Mouse (Mus musculus): ENCODE data around the gene Cnksr3. TPM values are rescaled to one million over a fixed set of nuclear protein-coding genes. Genes with fewer than 3 reads are reported as not detected.

The Cnksr3 gene
- polyA plus RNA-seq (2015; fragmentation: Nextera tagmentation; extraction: Ambion mirVana): 11.8 and 11.9 TPM in 2 replicates

DNA sequence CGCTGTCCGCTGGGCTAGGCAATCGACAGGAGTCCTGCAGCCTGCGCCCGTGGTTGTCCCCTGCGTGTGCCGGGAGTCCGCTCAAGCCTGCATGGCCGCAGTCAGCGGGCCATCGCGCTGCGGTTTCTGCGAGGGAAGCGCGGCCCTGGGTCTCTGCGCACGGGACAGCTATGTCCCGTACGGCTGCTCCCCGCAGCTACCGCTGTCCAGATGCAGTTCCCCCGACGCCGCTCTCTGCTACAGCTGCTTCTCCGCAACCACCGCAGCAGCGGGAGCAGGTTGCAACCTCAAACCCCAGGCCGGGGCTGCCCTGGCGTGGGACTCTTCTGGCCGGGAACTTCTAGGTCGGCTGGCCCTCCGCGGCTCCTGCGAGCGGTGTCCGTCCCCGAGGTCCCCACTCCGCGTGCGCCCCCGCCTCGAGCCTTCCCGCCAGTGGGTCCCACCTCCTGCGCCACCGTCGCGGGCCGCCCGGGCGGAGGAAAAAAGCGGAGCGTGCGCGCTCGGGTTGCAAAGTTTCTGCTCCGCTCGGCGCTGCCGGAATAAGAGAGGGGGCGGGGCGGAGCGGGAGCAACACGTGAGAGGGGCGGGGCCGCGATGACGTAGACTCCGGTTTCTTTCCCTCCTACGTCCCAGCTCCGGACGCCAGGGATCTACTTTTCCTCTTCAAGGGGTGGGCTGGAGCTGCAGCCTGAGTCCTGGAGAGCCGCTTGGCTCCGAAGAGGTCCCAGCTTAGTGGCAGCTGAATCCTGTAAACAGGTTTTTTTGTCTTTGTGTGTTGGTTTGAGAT is at the start of gene Cnksr3:
Gene Cnksr3, minus strand, starts transcription at position 542 of the 787 bp plus-strand sequence.
- Histone ChIP-seq H3K4me3 (replicated peaks) (peak within 1 kb of the TSS; percentile 81), H3K27ac (replicated peaks) (peak within 1 kb of the TSS; percentile 95), H3K9me3 (replicated peaks) (no peaks in the 10 kb centered on the region), H3K4me2 (replicated peaks) (peak within 1 kb of the TSS; percentile 84), H3K27me3 (no peaks in the 10 kb centered on the region), H3K9ac (peak within 1 kb of the TSS; percentile 74), H3K36me3 (no peaks in the 10 kb centered on the region), H3K4me1 (peaks cover 34% of the 10 kb centered on the region)
- WGBS: under 1% methylated on average over 74 of the region's 74 CpGs
- ATAC-seq (ENCODE audit: insufficient number of reproducible peaks, low FRiP score, low TSS enrichment, low read depth): peak; percentile 90

DNA sequence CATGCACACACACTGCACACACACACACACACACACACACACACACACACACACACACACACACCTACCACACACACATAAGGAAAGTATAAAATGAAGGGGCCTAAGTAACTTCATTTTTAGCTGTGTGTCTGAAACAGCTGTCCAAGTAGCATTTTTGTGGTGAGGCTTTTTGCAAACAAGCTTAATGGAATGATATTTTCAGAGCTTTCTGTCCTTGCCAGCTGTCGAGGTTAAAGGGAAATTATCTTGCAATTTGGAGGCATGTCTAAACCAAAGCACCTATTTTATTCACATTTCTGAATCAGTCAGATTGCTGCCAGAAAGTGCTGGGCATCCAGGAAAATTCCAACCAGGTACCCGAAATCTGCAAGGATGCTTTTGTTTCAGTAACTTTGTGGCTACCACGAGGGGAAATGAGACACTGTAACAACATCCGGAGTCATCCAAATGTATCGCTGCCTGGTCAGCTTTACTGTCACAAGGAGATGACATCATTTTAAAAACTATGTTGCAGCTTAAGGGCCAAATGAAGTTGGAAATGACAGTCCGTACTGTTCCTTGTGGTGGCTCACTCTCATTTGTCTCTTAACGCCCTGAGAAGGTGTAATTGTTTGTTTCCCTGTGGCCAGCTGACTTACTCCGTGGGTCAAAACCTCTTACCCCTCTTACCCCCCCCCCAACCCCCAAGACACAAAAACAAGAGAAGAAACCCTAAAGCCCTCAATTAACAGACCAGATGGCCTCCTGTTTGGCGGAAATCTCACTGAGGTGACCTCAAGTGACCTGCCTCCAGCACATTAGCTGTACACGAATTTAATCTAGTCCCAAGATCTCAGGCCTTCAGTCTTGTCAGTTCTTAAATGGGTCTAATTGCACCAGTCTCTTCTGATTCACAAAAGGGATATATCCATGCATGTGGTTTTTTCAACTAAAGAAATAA is 48.4 kb upstream of the Cnksr3 start:
- no peak for ATAC-seq (ENCODE audit: insufficient number of reproducible peaks, low FRiP score, low TSS enrichment, low read depth)
- H3K27ac ChIP-seq (replicated peaks): no peak overlapping the region
- no peaks in the 10 kb centered on the region for H3K36me3 ChIP-seq
- peaks cover 12% of the 10 kb centered on the region for H3K4me1 ChIP-seq
- no peaks in the 10 kb centered on the region for H3K9me3 ChIP-seq (replicated peaks)
- 23% methylated on average over 10 of the region's 10 CpGs for WGBS
- no peak overlapping the region for H3K4me2 ChIP-seq (replicated peaks)
- H3K9ac ChIP-seq: no peak overlapping the region
- no peak overlapping the region for H3K4me3 ChIP-seq (replicated peaks)
- no peaks in the 10 kb centered on the region for H3K27me3 ChIP-seq

DNA sequence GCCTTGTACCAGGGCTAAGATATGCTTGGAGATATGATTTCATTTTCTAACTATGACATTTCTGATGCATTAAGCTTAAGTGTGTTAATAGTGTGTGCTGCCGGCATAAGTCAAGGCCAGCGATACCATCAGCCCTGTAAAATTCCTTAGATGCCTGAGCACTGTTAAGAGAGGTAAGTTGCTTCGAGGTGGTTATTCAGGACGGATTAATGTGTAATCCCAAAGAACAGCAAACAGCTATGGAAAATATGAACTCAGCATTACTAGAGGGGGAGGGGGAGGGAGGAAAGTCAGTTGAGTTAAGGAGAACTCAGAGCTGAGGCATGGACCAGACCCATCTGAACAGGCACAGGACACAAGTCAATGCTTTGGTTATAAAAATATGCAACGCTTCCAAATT is 46.6 kb upstream of the Cnksr3 start:
- no peaks in the 10 kb centered on the region for H3K27me3 ChIP-seq
- WGBS: 56% methylated on average over 5 of the region's 5 CpGs
- H3K9me3 ChIP-seq (replicated peaks): no peaks in the 10 kb centered on the region
- no peak for ATAC-seq (ENCODE audit: insufficient number of reproducible peaks, low FRiP score, low TSS enrichment, low read depth)
- no peak overlapping the region for H3K4me2 ChIP-seq (replicated peaks)
- H3K4me1 ChIP-seq: peaks cover 7% of the 10 kb centered on the region; the same call in 1 of the 2 replicates
- H3K36me3 ChIP-seq: no peaks in the 10 kb centered on the region
- no peak overlapping the region for H3K9ac ChIP-seq
- H3K4me3 ChIP-seq (replicated peaks): no peak overlapping the region
- no peak overlapping the region for H3K27ac ChIP-seq (replicated peaks)

DNA sequence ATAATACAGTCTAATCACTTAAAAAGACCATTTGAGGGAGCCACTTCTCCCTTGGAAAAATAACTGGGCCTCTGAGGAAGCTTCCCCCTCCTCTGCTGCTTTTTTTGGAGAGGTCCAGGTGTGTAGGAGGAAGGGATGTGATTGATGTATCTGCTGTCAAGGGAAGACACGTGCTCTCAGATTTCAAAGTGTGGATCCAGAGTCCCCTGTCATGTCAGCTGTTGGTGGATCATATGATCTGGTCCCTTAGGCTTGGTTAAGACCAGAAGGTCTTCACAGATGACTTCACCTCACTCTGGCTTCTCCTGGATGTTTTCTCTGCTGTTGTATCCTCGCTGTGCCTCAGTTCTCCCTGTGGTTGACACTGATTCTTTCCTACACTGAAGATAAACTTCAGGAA is 38.4 kb upstream of the Cnksr3 start:
- H3K27me3 ChIP-seq: no peaks in the 10 kb centered on the region
- no peak overlapping the region for H3K27ac ChIP-seq (replicated peaks)
- no peak overlapping the region for H3K4me3 ChIP-seq (replicated peaks)
- WGBS: 71% methylated on average over 2 of the region's 2 CpGs
- no peaks in the 10 kb centered on the region for H3K36me3 ChIP-seq
- no peak overlapping the region for H3K4me2 ChIP-seq (replicated peaks)
- no peak for ATAC-seq (ENCODE audit: insufficient number of reproducible peaks, low FRiP score, low TSS enrichment, low read depth)
- H3K9ac ChIP-seq: no peak overlapping the region
- no peaks in the 10 kb centered on the region for H3K4me1 ChIP-seq
- no peaks in the 10 kb centered on the region for H3K9me3 ChIP-seq (replicated peaks)

DNA sequence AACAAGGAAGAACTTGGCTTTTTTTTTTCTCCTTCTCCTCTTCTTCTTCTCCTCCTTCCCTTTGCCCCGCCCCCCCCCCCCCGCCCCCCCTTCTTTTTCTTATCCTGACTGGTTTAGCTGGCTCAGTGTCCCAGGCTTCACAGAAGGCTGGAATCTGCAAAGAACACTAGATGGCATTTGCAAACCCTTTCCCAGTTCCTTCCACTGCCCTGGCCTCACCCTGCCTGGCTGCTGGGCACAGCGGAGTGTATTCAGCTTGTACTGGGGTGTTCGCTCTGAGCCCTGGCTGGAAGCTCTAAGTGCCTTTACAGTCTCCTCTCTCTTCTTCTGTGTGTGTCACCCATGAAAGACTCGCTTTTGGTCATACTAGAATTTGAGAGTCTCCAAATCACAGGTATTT is 22.6 kb upstream of the Cnksr3 start:
- no peaks in the 10 kb centered on the region for H3K27me3 ChIP-seq
- H3K4me1 ChIP-seq: no peaks in the 10 kb centered on the region
- no peak overlapping the region for H3K27ac ChIP-seq (replicated peaks)
- WGBS: 33% methylated on average over 4 of the region's 5 CpGs
- ATAC-seq (ENCODE audit: insufficient number of reproducible peaks, low FRiP score, low TSS enrichment, low read depth): no peak
- H3K9ac ChIP-seq: no peak overlapping the region
- H3K9me3 ChIP-seq (replicated peaks): no peaks in the 10 kb centered on the region
- H3K4me3 ChIP-seq (replicated peaks): no peak overlapping the region
- no peaks in the 10 kb centered on the region for H3K36me3 ChIP-seq
- no peak overlapping the region for H3K4me2 ChIP-seq (replicated peaks)

DNA sequence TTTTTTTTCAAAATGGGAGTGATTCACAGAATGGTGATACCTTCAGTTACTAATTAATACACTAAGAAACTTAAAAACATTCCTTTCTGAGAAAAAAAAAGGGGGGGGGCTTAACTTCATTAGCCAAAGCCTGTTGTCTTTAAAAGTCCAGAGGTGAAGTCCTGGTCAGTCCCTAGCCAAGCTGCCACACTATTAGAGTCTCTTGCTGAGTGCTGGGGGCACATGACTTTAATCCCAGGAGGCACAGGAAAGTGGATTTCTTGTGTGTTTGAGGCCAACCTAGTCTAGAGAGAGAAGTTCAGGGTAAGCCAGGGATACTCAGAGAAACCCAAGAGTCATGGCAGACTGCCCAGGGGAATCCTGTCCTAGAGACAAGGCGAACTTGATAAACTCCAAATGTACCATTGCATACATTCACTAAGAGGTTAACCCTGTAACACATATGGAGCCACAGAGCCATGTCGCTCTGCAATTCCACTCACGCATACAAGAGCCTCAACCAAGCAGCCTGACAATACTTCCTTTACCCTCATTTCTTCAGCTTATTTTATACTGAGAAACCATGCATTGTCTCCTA is 5.6 kb upstream of the Cnksr3 start:
- H3K36me3 ChIP-seq: no peaks in the 10 kb centered on the region
- no peak overlapping the region for H3K4me2 ChIP-seq (replicated peaks)
- H3K9ac ChIP-seq: no peak overlapping the region
- no peaks in the 10 kb centered on the region for H3K9me3 ChIP-seq (replicated peaks)
- no peaks in the 10 kb centered on the region for H3K27me3 ChIP-seq
- 55% methylated on average over 3 of the region's 3 CpGs for WGBS
- H3K4me3 ChIP-seq (replicated peaks): no peak overlapping the region
- no peak for ATAC-seq (ENCODE audit: insufficient number of reproducible peaks, low FRiP score, low TSS enrichment, low read depth)
- peaks cover 14% of the 10 kb centered on the region for H3K4me1 ChIP-seq
- no peak overlapping the region for H3K27ac ChIP-seq (replicated peaks)

DNA sequence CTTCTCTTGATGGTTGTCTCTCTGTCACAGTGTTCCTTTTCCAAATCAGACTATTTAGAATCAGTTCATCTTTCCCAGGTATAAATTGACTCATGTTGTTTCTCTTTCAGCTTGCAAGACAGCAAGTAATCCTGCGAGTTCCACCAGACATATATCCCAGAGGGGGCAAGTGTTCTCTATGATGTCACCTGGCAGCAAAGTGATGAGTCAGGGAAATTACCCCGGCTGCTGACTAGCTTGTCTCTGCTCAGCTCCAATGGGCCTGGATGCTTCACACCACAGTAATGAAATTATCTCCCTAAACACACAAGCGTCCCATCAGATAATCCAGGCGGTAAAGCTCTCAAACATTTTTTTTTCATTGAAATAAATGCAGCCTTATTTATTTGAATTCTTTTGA is 2.7 kb upstream of the Cnksr3 start:
- 63% methylated on average over 4 of the region's 4 CpGs for WGBS
- ATAC-seq (ENCODE audit: insufficient number of reproducible peaks, low FRiP score, low TSS enrichment, low read depth): no peak

DNA sequence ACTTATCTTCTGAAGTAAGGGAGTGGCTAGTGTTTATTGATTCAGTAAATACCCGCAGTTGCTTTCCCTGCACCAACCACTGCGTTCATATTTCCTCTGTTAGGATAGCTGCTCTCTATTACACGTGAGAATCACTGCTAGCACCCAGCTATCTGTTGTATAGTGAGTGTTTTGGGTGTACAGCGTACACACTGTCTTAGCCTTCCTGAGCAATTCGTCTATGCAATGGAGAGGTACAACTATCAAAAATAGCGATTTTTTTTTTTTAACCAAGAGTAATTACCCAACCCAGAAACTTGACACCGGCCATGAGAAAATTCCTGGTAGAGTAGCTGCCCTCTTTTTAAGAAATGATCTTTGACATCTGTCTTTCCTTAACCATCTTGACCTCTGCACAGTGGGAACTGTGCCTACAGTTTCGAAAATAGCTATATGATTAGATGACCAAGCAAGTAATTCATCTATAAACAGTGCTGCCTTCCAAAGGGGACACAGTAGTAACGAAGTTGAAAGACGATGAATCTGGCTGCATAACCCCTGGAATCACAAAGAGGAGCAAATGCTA is 1.1 kb upstream of the Cnksr3 start:
- Histone ChIP-seq H3K36me3 (no peaks in the 10 kb centered on the region), H3K4me1 (peaks cover 30% of the 10 kb centered on the region), H3K4me2 (replicated peaks) (peak overlapping the region; percentile 84), H3K9ac (0 out of 2 replicates have a peak overlapping the region, but pooled peaks have one; percentile 40), H3K27me3 (no peaks in the 10 kb centered on the region), H3K9me3 (replicated peaks) (no peaks in the 10 kb centered on the region), H3K4me3 (replicated peaks) (peak overlapping the region; percentile 81), H3K27ac (replicated peaks) (peak overlapping the region; percentile 95)
- no peak for ATAC-seq (ENCODE audit: insufficient number of reproducible peaks, low FRiP score, low TSS enrichment, low read depth)
- WGBS: 15% methylated on average over 10 of the region's 10 CpGs

More for the DNA sequence above, 2.7 kb upstream of the Cnksr3 start:
- H3K4me3 ChIP-seq (replicated peaks): no peak overlapping the region
- H3K36me3 ChIP-seq: no peaks in the 10 kb centered on the region
- H3K9ac ChIP-seq: no peak overlapping the region
- H3K4me1 ChIP-seq: peaks cover 22% of the 10 kb centered on the region
- no peaks in the 10 kb centered on the region for H3K27me3 ChIP-seq
- H3K9me3 ChIP-seq (replicated peaks): no peaks in the 10 kb centered on the region
- H3K4me2 ChIP-seq (replicated peaks): no peak overlapping the region
- no peak overlapping the region for H3K27ac ChIP-seq (replicated peaks)

DNA sequence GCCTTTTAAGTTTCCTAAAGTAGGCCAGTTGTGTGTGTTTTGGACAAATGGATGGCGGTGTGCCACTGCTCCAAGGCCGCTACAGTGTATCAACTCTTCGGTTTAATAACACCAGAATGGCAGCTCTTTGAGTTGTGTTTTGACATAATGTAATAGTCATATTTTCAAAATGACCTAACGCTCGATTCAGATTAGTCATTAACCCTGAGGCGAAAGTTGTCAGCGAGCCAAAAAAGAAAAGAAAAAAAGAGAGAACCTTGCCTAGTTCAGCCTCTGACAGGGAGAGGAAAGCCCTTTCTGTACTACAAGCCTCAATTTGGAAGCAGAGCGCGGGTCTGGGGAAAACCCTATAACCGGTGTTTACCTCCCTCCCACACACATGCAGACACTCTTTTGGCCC is 500 bp upstream of the Cnksr3 start:
- peak overlapping the region; percentile 95 for H3K27ac ChIP-seq (replicated peaks)
- ATAC-seq (ENCODE audit: insufficient number of reproducible peaks, low FRiP score, low TSS enrichment, low read depth): 0 out of 2 replicates have a peak, but pooled peaks have one; percentile 1
- 5% methylated on average over 10 of the region's 10 CpGs for WGBS
- H3K9ac ChIP-seq: peak overlapping the region; percentile 40; the same call in 1 of the 2 replicates
- peak overlapping the region; percentile 84 for H3K4me2 ChIP-seq (replicated peaks)
- no peaks in the 10 kb centered on the region for H3K36me3 ChIP-seq
- H3K4me1 ChIP-seq: peaks cover 30% of the 10 kb centered on the region
- H3K9me3 ChIP-seq (replicated peaks): no peaks in the 10 kb centered on the region
- H3K4me3 ChIP-seq (replicated peaks): peak overlapping the region; percentile 81
- H3K27me3 ChIP-seq: no peaks in the 10 kb centered on the region

DNA sequence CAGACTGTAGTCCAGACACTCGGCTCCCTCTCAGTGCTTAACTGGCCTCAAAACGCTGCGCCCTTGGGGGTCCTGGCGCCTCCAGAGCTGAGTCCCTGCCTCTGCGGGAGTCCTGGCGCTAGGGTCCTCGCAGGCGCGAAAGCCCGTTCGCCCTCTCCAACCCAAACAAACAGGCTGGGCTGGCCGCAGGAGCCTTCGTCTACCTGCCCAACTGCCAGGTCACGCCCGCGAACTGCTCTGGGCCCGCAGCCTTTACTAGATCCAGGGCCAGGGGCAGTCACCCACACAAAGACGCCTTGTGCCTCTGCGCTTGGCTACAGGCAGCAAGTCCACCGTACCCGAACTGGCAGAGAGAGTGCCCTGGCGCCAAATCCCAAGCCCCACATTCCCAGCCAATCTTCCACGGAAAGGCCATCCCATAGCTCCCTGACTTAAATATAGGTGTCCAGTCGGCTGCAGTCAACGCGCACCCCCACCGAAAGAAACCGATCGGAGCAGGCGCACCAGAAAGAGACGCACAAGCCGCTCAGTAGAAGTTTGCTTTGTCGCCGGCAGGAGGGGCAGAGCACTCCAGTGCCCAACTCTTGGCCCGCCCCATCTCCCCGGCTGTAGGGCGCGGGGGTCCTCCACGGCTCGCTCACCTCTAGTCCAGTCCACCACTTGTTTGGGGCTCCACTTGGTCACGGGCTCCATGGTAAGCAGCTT is 894 bp downstream of the Cnksr3 start:
- Histone ChIP-seq H3K9ac (peak overlapping the region; percentile 74), H3K27me3 (no peaks in the 10 kb centered on the region), H3K36me3 (no peaks in the 10 kb centered on the region), H3K4me1 (peaks cover 34% of the 10 kb centered on the region), H3K4me2 (replicated peaks) (peak overlapping the region; percentile 84), H3K4me3 (replicated peaks) (peak overlapping the region; percentile 81), H3K27ac (replicated peaks) (peak overlapping the region; percentile 95), H3K9me3 (replicated peaks) (no peaks in the 10 kb centered on the region)
- ATAC-seq (ENCODE audit: insufficient number of reproducible peaks, low FRiP score, low TSS enrichment, low read depth): peak; percentile 88
- under 1% methylated on average over 41 of the region's 41 CpGs for WGBS

All from embryonic facial prominence, embryonic 15.5 days (tissue).